Mouse (Mus musculus) hindbrain, embryonic 12.5 days (tissue): ENCODE measurements around the gene Klf4. TPM values are rescaled to one million over a fixed set of nuclear protein-coding genes. Genes with fewer than 3 reads are reported as not detected.

Source experiments
- ATAC-seq: fragments of 200-750 bp; cut with Nextera tagmentation; 2 replicates; pipeline ENCODE4 v1.8.0; 2017; ENCODE audit warnings: moderate TSS enrichment; ENCODE audit not compliant: low FRiP score
- H3K27ac ChIP-seq: fragments of 300-500 bp; sonication (generic); 2 replicates; pipeline ENCODE4 v1.5.1; 2016; ENCODE audit warnings: mild to moderate bottlenecking
- H3K27me3 ChIP-seq: fragments of 300-500 bp; sonication (generic); 2 replicates; pipeline ENCODE4 v1.6.1; 2016; ENCODE audit warnings: mild to moderate bottlenecking
- H3K36me3 ChIP-seq: fragments of 300-500 bp; sonication (generic); 2 replicates; pipeline ENCODE4 v1.6.1; 2016; ENCODE audit warnings: mild to moderate bottlenecking
- H3K4me1 ChIP-seq: fragments of 300-500 bp; sonication (generic); 2 replicates; pipeline ENCODE4 v1.6.1; 2016
- H3K4me2 ChIP-seq: fragments of 300-500 bp; sonication (generic); replicated peaks from 2 replicates; pipeline ENCODE4 v1.6.1; 2016; ENCODE audit warnings: mild to moderate bottlenecking
- H3K4me3 ChIP-seq: fragments of 300-500 bp; sonication (generic); 2 replicates; pipeline ENCODE4 v1.5.1; 2016; ENCODE audit warnings: mild to moderate bottlenecking
- H3K9ac ChIP-seq: fragments of 300-500 bp; sonication (generic); 2 replicates; pipeline ENCODE4 v1.6.1; 2016; ENCODE audit warnings: mild to moderate bottlenecking, moderate library complexity
- H3K9me3 ChIP-seq: fragments of 300-500 bp; sonication (generic); replicated peaks from 2 replicates; pipeline ENCODE4 v1.6.1; 2016; ENCODE audit warnings: mild to moderate bottlenecking
- WGBS: fragments of 180-500 bp; shearing (Covaris S2); methylation state at CpG from one replicate; pipeline ENCODE4 v1.1.7; 2016; 5-methylcytosine and 5-hydroxymethylcytosine counted together
- polyA plus RNA-seq: library from polyadenylated mRNA; unstranded; fragments of >200 nt; fragmentation: Nextera tagmentation; extraction: Ambion mirVana; gene quantifications from 2 replicates; pipeline ENCODE4 v1.2.1, GENCODE M21; 2016

Klf4 gene
- polyA plus RNA-seq, 1 experiment from 2014 or later, result 4.8 TPM

DNA sequence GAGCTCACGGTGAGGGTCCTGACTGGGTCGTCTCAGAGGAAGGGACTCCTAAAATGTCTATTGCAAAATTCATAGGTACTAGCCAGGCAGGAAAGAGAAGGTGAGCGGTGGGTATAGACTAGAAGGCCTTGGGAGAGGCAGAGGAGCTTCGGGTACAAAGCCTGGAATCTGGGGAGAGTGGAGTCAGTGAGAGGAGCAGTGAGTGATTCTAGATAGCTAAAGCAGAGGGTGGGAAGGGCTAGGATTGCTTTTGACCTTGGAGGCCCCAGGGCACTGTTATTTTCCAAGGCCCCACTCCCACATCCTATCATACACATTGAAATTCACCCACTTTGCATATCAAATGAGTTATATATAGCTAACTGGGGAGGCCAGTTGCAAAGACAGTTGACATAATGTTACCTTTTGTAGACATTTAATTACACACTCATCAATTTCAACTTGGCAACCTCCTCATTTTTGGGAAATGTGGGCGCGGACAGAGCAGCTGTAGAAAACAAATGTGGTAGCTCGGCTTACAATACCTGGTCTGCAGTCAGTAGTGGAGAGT is 55.0 kb downstream of the Klf4 start:
- Histone ChIP-seq H3K4me3 (no peak overlapping the region), H3K9ac (no peak overlapping the region), H3K27me3 (no peaks in the 10 kb centered on the region), H3K36me3 (no peaks in the 10 kb centered on the region), H3K4me2 (no peak overlapping the region), H3K4me1 (peaks cover 11% of the 10 kb centered on the region), H3K9me3 (no peaks in the 10 kb centered on the region), H3K27ac (no peak overlapping the region)
- ATAC-seq, result no peak
- 93% methylated on average over 7 of the region's 7 CpGs for WGBS

Other genes starting within 250 kb of the Klf4 start
- 101 and 114 TPM in 2 replicates for gene Rad23b, start 182.4 kb downstream of the Klf4 start, polyA plus RNA-seq